Mouse (Mus musculus) heart, adult 8-10 months (tissue): ENCODE data around the gene Gm13889. TPM values are rescaled to one million over a fixed set of nuclear protein-coding genes. Genes with fewer than 3 reads are reported as not detected.

Source experiments
- DNase-seq: peaks from one replicate; pipeline ENCODE4 v3.0.0; 2022; ENCODE audit warnings: low spot score
- total RNA-seq, 4 experiments: library from RNA; stranded (reverse); gene quantifications; 2 replicates each; pipeline ENCODE4 v1.2.4; 2022

The Gm13889 gene
- total RNA-seq = 10 to 100 TPM in 1 of 4 experiments, 1 to 10 TPM in 3; 6.9 to 10.7 (median 8.7) TPM

DNA sequence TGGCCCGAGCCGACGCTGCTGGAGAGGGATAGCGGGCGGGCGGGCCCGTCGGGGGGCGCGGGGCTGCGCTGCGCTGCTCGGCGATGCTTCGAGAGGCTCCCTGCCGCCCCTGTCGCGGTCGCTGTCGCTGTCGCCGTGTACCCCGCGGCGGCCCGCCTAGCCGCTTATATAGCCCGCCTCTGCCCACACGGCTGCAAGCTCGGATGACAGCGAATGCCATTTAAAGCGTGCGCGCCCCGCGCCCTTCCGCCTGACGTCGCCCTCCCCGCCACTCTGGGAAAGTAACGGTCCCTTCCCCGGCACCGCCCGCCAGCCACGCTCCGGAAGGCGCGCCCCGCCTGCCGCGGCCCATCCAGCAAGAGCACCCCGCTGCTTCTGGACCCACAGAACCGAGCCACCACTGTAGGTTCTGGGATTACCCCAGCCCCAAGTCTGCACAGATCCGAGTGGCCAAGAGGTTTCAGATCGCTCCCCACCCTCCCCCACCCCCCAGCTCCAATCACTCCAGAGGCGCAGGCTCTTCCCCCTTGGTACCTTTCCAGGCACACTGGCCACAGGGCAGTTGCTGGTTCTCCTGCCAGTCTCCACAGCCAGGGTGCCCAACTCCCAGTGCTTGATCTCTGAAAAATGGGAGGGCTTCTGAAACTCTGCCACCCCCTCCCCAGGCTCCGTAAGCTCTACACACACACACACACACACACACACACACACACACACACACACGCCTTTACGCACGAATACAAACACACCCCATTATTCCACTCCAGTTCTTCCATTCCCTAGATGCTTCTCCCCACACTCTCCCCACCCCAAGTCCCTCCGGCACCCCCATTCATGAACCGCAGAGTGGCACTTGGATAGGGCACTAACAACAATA is at the start of gene Gm13889:
TSS of gene Gm13889 (minus strand) at position 294 of the 877 bp plus-strand sequence.
- peak; percentile 64 for DNase-seq

DNA sequence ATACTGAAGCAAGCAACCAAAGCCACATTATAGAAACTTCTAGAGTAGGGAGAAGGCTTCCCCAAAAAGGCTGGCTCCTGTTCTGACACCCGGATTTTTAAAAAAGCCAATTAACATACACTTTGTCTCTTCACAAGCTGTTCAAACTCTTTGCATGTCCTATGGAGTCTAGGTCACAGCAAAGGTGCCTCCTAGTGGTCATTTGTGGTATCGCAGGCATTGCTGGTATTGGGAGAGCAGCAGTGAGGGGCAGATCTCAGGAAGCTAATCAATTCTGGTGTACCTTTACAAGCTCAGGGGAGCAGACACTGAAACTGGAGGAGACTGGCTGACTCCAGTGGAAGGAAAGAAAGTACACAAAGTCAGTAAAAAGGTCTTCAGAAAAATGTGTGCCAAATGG is 45.3 kb upstream of the Gm13889 start:
- peak; percentile 86 for DNase-seq

DNA sequence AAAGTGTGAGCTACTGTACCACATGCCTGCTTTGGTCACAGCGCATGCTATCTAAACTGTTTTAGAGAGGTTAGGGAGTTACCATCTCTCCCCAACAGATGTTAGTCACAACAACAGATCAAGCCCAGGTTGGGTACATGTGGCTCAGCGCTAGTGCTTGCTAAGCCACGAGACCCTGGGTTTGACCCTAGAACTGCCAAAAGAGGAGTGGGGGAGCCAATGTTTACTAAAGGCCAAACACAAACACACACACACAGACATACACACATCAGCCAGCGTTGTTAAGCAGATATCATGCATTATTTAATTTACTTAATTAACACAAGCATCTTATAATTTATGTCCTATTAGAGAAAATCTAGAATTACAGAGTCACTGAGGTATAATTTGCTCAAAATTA is 44.9 kb upstream of the Gm13889 start:
- DNase-seq = no peak

DNA sequence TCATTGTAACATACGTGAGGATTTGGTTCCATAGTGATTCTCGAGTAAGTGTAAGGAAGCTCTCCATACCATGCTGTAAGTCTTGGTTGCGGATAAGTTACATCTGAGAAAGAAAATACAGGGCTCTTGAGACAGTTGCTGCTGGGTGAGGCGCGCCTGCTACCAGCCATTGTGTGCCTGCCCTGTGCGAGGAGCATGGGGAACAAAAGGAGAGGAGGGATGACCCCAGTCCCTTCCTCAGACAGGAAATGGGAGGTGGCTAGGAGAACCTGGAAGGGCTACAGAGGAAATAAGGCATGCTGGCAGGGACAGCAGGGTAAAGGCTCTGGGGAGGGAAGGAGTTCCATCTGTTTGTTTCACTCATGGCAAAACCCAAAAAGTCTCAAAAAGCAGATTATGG is 44.4 kb upstream of the Gm13889 start:
- DNase-seq = no peak

DNA sequence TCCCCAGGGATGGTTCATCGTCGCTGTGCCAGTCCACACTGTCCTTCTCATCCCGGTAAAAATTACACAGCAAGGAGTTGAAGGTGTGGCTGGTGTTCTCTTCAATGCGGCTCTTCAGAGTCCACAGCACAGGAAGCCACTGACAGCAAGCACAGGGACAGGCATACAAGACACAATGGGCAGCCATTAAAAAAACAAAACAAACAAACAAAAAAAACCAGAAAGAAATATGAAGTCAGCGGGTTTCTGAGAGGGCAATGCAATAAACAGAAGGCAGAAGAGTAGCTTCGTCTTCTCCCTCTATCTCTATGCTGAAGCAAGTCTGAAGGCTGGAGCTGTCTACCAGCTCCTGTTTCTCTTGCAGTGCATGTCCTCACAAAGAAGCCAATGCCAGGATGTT is 39.3 kb upstream of the Gm13889 start, which contains the start of gene Gm27027:
TSS of gene Gm27027 (minus strand) at position 101 of the 400 bp plus-strand sequence.
- no peak for DNase-seq

DNA sequence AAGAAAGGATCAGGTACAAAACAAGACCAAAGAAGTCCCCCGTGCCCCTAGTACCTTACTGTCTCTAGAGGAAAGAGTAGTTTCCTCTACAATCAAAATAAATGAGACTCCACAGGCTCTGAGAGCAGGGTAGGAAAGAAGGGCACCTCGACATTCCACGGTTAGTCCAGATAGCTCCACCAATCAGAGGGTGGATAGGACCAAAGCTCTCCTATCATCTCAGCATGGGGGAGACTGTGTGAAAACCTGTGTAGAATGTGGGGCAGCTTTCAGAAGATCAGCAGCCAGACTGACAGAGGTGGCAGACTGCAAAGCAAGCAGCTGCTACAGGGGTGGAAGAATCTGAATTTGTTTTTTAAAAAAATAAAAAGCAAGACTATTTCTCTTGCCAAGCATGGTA is 35.8 kb upstream of the Gm13889 start:
- no peak for DNase-seq

DNA sequence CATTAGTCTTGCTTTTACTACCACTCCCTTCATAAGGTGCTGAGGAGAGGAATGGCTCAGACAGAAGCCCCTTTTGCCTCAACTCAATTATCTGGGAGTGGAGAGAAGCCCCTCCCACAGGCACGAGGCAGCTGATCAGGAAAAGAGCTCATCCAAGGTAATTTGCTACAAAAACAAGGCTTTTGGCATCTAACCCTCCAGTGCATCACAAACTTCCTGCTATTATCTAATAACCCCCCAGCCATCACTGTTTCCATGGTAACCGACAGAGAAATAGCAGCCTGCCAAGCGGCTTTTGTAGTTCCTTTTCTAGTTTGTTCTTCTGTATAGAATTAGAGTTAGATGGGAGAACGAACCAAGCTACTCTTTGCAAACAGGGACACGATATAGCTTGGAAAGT is 35.3 kb upstream of the Gm13889 start:
- DNase-seq = peak; percentile 33

DNA sequence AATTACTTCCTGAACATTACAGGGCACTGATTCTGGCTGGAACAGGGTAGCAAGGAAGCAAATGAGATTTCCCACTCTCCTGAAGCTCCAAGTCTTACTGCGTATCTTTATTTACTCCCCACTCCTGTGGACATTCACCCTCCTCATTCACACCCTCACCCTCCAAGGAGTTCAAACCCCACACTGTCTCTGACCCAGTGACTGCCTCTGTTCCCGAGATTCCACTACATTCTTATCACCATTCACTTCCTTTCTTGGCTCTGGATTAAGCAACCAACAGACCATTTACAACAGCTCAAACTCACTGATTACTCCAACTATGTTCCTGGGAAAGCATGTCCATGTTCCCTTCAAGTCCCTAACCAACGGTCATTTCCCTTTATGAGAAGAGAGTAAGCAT is 34.3 kb upstream of the Gm13889 start:
- no peak for DNase-seq

DNA sequence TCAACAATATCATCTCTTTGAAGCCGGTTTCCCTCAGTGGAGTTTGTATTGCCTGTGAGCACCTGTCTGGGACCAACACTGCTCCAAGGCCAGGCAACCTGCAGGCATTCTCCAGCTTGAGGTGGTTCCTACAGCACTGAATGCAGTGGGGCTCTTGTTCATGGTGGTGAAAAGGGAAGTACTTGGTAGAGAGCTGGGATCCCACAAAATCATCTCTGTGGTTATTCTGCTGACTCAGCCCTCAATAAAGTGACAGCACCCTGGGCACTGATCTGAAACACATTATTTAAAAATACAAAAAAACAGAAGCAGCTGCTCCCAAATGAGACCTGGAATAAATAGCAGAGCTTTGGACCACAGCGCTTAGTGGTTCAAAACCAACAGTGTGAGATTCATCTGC is 31.4 kb upstream of the Gm13889 start:
- no peak for DNase-seq

DNA sequence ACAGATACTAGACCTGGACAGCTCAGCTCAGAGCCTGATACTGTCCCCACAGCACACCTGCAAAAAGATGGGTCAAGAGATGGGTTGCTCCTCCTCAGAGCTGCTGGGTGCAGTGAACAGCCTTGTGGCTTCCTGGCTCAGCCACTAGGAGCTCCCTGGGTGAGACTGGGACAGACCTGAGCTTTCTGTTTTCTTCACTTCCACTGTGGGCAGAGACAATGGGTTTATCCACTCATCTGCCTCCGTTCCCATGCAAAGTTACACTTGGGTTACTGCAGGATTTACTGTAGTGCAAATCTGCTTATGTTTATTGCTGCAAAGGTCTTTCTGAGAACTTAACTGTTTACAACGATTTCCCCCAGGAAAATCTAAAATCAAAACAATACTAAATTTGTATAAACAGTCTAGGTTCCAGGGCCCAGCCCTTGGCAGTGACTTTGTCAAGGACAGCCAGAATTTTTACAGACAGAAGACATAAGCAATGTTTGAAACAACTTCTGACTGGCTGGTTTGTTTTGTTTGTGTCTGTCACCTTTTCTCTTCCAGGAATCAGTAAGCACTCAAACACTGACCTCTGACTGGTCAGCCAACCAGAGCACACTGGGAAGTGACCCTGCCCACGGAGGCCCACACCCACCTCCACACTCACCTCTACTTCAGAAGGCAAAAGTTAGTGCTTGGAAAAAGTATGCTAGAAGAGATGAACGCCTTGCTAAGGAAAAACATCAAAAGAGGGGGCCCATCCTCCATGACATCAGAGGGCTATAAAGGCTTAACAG is 25.6 kb upstream of the Gm13889 start:
- no peak for DNase-seq

DNA sequence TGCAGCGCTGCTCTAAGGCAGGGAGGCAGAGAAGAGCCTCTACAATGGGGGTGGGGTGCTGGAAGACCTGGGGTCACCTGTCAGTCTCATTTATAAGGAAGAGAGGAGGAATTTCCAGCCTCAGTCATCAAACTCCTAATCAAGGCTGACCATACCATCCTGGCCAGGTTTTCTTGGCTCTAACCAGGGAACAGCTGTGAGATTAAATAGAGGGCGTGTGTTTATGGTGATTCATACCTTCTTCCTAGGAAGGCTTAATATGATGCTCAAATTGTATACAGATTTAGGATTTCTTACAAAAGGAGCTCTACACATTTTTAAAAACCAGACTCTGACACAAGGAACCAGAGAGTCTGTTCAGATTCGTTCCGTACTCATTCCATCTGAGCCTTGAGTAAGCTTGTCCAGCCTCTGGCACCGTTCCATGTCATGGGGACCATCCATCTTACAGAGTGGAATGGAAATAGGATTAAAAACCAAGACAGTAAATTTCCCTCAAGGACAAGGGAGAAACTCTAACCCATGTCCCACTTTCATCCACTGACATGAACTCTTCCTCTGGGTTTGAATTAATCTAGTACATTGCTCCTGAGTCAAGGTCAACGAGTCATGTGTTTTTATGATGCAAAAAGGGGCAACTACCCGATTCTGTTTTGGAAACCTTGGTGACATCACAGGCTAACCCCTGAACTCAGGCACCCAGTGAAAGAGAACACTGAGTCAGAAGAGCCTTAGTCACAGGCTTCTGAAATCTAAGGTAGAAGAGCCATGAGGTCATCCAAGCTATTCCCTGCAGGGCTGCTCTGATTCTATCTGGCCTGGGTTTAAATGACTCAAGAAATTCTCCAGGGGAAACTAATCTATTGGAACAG is 22.5 kb upstream of the Gm13889 start:
- no peak for DNase-seq

DNA sequence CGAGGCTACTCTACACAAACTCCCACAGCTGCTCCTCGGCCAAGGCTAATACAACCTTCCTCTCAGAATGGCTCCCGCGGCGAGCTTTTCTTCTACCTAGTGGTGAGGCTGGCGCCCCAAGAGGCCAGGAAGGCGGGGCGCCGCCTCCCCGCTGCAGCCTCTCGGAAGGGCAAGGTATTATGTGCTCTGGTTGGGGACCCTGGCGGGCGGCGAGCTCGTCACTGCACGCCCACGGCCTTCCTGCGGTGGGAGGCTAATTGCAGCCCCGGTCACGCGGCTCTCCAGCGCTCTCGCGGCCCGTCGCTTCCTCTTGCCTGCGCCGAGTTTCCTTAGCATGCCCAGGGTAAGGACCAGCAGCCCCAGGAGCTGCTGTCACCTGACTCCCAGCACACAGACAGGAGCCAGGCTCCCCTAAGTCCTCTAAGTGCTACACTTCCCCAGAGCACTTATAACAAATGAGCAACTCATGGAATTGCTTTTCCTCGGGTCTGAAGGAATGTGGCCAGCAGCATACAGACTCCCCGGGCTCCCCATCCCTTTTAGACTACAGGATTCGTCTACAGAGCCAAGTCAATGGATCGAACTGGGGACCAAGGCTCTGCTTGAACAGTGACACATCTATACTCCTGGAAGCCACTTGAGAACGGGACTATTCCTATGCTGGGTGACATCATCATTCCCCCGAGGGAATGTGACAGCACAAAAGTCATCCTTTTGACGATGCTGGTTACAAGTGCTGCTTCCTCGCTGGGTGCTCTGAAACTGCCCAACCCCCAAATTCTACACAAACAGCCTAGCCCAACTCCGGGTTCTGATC is 19.6 kb upstream of the Gm13889 start:
- DNase-seq = no peak

DNA sequence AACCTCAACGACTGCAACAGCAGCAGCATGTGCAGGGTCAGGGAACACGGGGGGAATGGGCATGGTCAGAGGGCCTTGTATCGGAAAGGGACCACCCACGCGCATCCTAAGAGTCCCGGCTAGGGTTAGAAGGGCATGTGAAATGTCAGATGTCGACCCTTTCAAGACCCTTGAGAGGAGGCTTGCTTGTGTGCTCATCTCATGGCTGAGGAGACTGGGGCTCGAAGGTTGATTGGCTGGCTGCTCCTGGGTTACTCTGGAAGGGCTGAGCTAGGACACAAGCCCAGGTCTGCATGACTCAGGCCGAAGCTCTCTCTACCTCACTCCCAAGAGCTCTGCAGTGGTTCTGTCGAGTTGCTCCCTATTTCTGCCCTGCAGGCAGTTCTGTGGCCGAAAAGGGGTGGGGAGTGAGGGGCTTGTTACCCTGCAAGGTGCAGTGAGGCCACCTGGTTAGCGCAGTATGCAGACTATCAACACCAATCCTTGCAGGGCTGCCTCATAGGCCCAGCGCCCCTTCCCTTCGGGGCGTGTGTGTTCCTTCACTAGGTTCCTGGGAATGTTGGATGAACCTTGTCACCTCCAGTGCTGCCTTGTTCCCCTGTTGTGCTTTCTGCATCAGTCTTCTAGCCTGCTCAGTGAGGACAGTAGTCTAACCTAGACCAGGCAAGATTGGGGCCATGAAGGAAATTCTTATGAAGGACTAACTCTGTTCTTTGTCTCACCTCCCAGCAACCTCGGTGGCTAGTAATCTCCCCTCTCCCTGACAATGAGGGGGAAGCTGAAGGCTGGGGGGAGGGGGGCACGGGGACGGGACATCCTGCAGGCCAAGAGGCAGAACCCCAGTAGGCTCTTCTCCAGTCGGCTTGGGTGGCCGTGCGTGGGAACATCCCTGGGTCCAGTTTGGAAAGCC is 18.8 kb upstream of the Gm13889 start:
- no peak for DNase-seq

DNA sequence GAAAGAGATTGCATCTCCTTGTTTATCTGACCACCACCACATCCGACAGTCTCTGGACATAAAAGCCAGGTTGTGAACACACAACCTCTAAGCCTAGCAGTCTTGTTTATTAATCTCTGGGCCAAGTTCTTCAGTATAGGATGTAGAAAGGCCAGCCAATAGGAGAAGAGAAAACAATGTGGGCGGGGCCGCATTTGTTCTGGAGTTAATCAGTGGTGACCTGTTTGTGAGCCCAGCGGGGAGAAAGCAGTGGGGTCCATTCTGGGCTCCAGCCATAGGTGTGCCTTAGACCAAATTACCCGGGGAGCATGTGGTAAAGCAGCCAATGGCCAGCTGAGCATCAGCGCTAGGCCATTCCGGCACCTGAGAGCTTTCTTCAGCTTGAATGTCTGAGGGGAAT is 18.0 kb upstream of the Gm13889 start:
- DNase-seq = no peak

DNA sequence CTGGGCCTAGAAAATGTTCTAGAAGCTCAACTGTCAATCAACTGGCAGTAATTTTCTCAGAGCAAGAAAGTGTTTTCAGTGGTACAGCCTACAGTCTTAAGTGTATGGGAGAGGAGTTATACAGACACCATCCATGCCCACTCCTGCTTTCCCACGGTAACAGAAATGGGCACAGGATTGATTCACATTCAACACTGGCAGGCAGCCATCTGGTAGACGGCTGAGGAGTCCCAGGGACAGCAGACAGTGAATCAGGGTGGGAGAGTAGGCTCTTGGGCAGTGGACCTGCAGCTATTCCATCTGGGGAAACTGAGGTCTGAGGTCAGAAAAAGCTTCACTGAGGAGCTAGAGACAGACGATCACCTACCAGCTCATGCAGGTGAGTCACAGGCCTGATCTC is 14.6 kb upstream of the Gm13889 start:
- DNase-seq = no peak

DNA sequence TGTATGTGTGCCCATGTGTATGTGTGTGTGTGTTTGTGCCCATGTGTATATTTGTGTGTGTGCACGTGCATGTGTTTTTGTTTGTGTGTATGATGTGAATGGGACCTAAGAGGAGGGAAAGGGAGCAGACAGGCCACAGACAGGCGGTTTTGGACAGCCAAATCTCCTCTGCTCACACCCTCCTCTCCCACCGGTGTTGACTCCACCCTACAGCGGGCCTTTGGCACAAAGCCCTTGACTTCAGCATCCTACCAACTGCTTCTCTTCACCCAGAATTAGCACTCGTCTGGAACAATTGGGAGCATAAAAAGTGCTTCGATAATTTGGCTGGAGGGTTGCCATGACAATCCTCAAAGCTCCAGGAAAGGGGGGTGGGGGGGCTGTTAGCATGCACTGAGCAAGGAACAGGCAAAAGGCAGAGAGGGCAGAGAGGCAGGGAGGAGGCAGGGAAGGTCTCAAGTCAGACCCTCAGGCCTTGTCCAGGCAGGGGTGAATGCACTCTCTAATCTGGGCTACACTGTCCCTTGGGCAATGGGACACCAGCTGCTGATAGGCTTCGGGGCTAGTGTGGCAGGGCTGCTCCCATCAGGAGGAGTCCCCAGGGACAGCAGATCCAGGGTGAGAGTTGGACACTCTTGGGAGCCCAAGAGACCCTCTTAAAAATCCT is 7.6 kb upstream of the Gm13889 start:
- no peak for DNase-seq

DNA sequence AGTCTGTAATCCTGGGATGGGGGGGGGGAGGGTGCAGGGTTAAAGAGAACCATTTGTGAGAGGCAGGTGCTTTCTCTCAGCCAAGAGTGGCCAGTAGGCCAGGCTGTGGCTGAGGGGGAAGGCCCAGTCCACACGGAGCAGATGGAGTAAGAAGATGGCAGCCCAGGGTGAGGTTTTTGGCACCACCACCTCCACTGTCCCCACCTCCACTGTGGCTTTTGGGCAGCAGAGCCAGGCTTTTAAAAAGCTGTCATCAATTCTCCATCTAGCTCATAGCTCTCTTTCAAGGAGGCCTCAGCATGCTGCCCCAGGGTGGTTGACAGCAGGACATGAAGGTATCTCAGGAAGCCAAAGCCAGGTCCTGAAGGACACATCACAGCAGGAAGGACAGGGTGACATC is 6.8 kb upstream of the Gm13889 start:
- no peak for DNase-seq

DNA sequence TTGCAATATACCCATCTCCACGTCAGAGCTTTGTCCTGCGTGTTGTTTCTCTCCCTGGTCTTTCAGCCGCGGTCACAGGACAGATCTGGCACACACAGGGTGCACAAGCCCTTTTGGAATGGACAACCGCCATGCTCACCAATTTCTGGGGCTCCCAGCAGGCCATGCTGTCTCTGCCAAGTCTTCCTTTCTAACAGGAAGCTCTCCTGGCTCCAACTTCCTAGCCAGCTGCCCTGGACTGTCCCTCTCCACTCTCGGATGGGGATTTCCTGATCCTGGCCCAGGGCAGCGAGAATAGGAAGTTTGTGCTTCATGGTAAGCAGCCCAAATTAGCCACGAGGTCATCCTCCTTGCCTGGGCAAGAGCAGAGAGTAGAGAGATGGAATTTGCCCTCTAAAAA is 4.7 kb upstream of the Gm13889 start:
- peak; percentile 46 for DNase-seq

DNA sequence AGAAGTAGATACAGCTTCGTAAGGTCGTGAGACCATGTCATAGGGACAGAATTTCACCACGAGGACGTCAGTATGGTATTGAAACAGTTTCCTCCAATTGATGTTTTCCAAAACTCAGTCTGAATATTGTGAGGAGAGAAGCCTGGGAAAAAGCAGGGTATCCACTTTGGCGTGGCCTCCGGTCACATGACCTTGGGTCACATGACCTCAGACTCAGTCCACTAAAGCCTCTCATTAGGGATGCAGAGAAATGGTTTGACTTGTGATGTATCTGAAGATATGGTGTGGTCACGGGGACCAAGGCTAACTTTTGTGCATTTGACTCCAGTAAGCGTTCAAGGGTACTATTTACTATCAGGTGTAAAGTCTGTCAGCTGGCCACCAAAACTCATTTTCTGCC is 2.3 kb upstream of the Gm13889 start:
- DNase-seq = no peak
